Mouse (Mus musculus) c-Kit-positive CD71-positive TER-119-negative erythroid progenitor cells, embryonic 14.5 days (primary cell): ENCODE results near the gene Zfy1.
"Not testable (repeated sequence)": the region's sequence is repeated elsewhere in the genome, so short reads cannot be mapped to it uniquely, and the experiment has no call there.

Experiments
- DNase-seq: peaks from one replicate; pipeline ENCODE4 v3.0.0-alpha.2; 2013; ENCODE audit warnings: low read depth

Gene Zfy1

DNA sequence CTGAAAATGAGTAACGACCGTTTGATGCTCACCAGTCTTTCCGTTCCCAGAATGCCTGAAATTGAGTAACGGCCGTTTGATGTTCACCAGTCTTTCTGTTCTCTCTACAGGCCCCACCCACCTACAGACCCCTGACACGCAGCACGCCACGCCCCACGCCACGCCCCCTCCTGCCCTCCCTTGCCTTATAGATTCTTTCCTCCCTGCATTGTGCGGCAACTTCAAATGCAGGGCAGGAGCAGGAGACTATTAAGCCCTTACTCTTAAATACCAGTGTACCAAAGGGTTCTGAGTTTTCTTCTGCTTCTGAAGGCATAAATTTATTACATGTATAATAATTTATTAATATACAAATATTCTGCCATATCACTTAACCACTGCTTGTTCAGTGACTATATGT is at the start of gene Zfy1:
Zfy1 (minus strand) TSS at position 101 of the 400 bp plus-strand sequence.
- not testable (repeated sequence) for DNase-seq

DNA sequence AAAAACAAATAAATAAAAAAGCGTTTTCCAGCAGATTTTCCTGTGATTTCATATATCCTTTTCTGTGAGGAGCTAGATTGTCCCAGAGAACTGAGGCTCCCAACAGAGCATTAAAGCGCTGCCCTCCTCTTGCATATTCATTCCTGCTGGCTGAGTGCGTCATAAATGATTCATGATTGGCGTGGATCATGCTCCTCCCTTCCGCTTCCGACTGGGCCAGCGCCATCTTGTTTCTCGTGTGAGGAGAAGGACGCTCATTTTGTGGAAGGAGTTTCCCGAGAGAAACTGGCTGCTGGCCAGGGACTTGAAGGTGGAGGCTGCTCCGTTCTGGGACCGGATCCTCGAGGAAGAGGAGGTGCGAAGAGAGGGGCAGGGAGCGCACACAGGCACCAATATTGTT is 21.2 kb upstream of the Zfy1 start, which contains the start of gene Uba1y:
Uba1y (plus strand) TSS at position 254 of the 400 bp plus-strand sequence.
- no peak for DNase-seq

DNA sequence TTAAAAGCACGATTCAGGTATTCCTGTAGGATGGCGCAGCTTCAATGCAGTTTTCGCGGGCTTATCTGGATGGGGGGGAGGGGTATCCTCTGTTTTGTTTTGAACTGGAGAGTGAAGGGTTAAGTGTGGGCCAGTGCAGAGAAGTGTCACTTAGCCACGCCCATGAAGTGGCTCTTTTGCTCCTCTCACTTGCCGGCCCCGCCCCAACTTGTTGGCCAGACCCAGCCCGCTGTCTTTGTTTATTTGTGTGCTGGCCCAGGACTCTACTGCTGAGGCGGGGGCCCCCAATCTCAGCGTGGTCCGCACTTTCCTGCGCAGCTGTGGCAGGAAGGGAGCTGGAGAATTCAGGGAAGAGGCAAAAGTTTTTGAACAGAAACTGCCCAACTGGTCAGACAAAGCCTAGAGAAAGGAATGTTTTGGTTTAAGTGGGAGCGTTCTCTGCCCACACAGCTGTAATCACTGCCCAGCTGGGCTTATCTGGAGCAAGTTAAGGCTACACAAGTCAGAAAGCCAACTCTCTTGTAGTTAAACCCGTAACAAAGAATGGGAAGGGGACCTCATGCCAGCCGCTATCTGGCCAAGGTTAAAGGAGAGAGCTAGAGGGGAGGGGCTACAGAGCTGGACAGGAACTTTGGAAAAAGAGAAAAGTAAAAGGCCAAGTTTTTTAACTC is 11.9 kb upstream of the Zfy1 start:
- DNase-seq = peak; percentile 16
